Mouse (Mus musculus): ENCODE measurements around the gene Arid4a. TPM values are rescaled to one million over a fixed set of nuclear protein-coding genes. Genes with fewer than 3 reads are reported as not detected.

The Arid4a gene
- polyA plus RNA-seq, 1 experiment from 2014 or later, result 24.8 TPM

- no peak overlapping the region for H3K4me3 ChIP-seq
- H3K36me3 ChIP-seq, result peaks cover 58% of the 10 kb centered on the region
- no peak overlapping the region for H3K4me2 ChIP-seq
- H3K9ac ChIP-seq, result no peak overlapping the region
- 82% methylated on average over 10 of the region's 10 CpGs for WGBS
- no peak overlapping the region for H3K27ac ChIP-seq (replicated peaks)
- H3K27me3 ChIP-seq (replicated peaks), result no peaks in the 10 kb centered on the region
- no peak for ATAC-seq (ENCODE audit: extremely low read depth, insufficient number of reproducible peaks, low FRiP score, low TSS enrichment)
- no peaks in the 10 kb centered on the region for H3K9me3 ChIP-seq
- no peaks in the 10 kb centered on the region for H3K4me1 ChIP-seq
Observed at GRCm38 (mm10) chr12:71122731-71123130, 106.9 kb downstream of the Arid4a start.

GRCm38 (mm10) chr12:71123286-71123685, 107.5 kb downstream of the Arid4a start:
- WGBS, result 90% methylated on average over 9 of the region's 9 CpGs
- peaks cover 61% of the 10 kb centered on the region for H3K36me3 ChIP-seq
- no peak overlapping the region for H3K4me2 ChIP-seq

GRCm38 (mm10) chr12:71135581-71135980, 119.8 kb downstream of the Arid4a start:
- H3K27me3 ChIP-seq (replicated peaks), result no peaks in the 10 kb centered on the region
- H3K4me2 ChIP-seq, result peak overlapping the region; percentile 98
- no peaks in the 10 kb centered on the region for H3K9me3 ChIP-seq
- WGBS, result 32% methylated on average over 5 of the region's 5 CpGs
- peak overlapping the region; percentile 97 for H3K9ac ChIP-seq
- peaks cover 44% of the 10 kb centered on the region for H3K36me3 ChIP-seq
- no peak overlapping the region for H3K27ac ChIP-seq (replicated peaks)
- peaks cover 31% of the 10 kb centered on the region for H3K4me1 ChIP-seq
- peak overlapping the region; percentile 99 for H3K4me3 ChIP-seq
- no peak for ATAC-seq (ENCODE audit: extremely low read depth, insufficient number of reproducible peaks, low FRiP score, low TSS enrichment)

More at GRCm38 (mm10) chr12:71123286-71123685, 107.5 kb downstream of the Arid4a start:
- Histone ChIP-seq H3K4me1 (no peaks in the 10 kb centered on the region), H3K27me3 (replicated peaks) (no peaks in the 10 kb centered on the region), H3K9me3 (no peaks in the 10 kb centered on the region), H3K27ac (replicated peaks) (no peak overlapping the region), H3K4me3 (no peak overlapping the region), H3K9ac (no peak overlapping the region)
- ATAC-seq (ENCODE audit: extremely low read depth, insufficient number of reproducible peaks, low FRiP score, low TSS enrichment), result no peak

GRCm38 (mm10) chr12:71136130-71136973, 120.6 kb downstream of the Arid4a start, which contains the start of the genes Timm9 and 2700049A03Rik:
Gene Timm9, minus strand, starts transcription at chr12:71136684.
Gene 2700049A03Rik, plus strand, starts transcription at chr12:71136848.
- no peaks in the 10 kb centered on the region for H3K27me3 ChIP-seq (replicated peaks)
- peak within 1 kb of the TSS; percentile 99 for H3K4me3 ChIP-seq
- peak within 1 kb of the TSS; percentile 98 for H3K4me2 ChIP-seq
- H3K4me1 ChIP-seq, result peaks cover 31% of the 10 kb centered on the region
- H3K36me3 ChIP-seq, result peaks cover 44% of the 10 kb centered on the region
- under 1% methylated on average over 52 of the region's 52 CpGs for WGBS
- H3K27ac ChIP-seq (replicated peaks), result peak within 1 kb of the TSS; percentile 89
- peak; percentile 87 for ATAC-seq (ENCODE audit: extremely low read depth, insufficient number of reproducible peaks, low FRiP score, low TSS enrichment)
- peak within 1 kb of the TSS; percentile 97 for H3K9ac ChIP-seq
- H3K9me3 ChIP-seq, result no peaks in the 10 kb centered on the region

GRCm38 (mm10) chr12:71136974-71137491, 121.2 kb downstream of the Arid4a start:
- peak; percentile 52; the same call in 1 of the 2 replicates for ATAC-seq (ENCODE audit: extremely low read depth, insufficient number of reproducible peaks, low FRiP score, low TSS enrichment)
- H3K9ac ChIP-seq, result peak overlapping the region; percentile 97
- under 1% methylated on average over 30 of the region's 30 CpGs for WGBS
- no peaks in the 10 kb centered on the region for H3K27me3 ChIP-seq (replicated peaks)
- no peaks in the 10 kb centered on the region for H3K9me3 ChIP-seq
- H3K4me1 ChIP-seq, result peaks cover 31% of the 10 kb centered on the region
- peaks cover 44% of the 10 kb centered on the region for H3K36me3 ChIP-seq
- H3K4me3 ChIP-seq, result peak overlapping the region; percentile 99
- H3K27ac ChIP-seq (replicated peaks), result peak overlapping the region; percentile 89
- peak overlapping the region; percentile 98 for H3K4me2 ChIP-seq

GRCm38 (mm10) chr12:71137686-71138085, 121.9 kb downstream of the Arid4a start:
- WGBS, result 4% methylated on average over 11 of the region's 11 CpGs
- Histone ChIP-seq H3K4me1 (peaks cover 31% of the 10 kb centered on the region), H3K9me3 (no peaks in the 10 kb centered on the region), H3K36me3 (peaks cover 44% of the 10 kb centered on the region), H3K4me3 (peak overlapping the region; percentile 99), H3K9ac (peak overlapping the region; percentile 97), H3K27ac (replicated peaks) (0 out of 2 replicates have a peak overlapping the region, but pooled peaks have one; percentile 20), H3K4me2 (peak overlapping the region; percentile 98), H3K27me3 (replicated peaks) (no peaks in the 10 kb centered on the region)
- no peak for ATAC-seq (ENCODE audit: extremely low read depth, insufficient number of reproducible peaks, low FRiP score, low TSS enrichment)

- H3K9me3 ChIP-seq, result no peaks in the 10 kb centered on the region
- no peak overlapping the region for H3K9ac ChIP-seq
- peaks cover 52% of the 10 kb centered on the region for H3K36me3 ChIP-seq
- ATAC-seq (ENCODE audit: extremely low read depth, insufficient number of reproducible peaks, low FRiP score, low TSS enrichment), result no peak
- peak overlapping the region; percentile 98; the same call in 1 of the 2 replicates for H3K4me2 ChIP-seq
- no peaks in the 10 kb centered on the region for H3K27me3 ChIP-seq (replicated peaks)
- peaks cover 29% of the 10 kb centered on the region for H3K4me1 ChIP-seq
- peak overlapping the region; percentile 99; the same call in 1 of the 2 replicates for H3K4me3 ChIP-seq
- no peak overlapping the region for H3K27ac ChIP-seq (replicated peaks)
- WGBS, result 75% methylated on average over 5 of the region's 5 CpGs
Observed at GRCm38 (mm10) chr12:71139258-71139828, 123.6 kb downstream of the Arid4a start.

- Histone ChIP-seq H3K36me3 (peaks cover 65% of the 10 kb centered on the region), H3K4me3 (no peak overlapping the region), H3K9ac (no peak overlapping the region), H3K4me1 (peaks cover 16% of the 10 kb centered on the region), H3K9me3 (no peaks in the 10 kb centered on the region), H3K4me2 (no peak overlapping the region), H3K27ac (replicated peaks) (no peak overlapping the region), H3K27me3 (replicated peaks) (no peaks in the 10 kb centered on the region)
- ATAC-seq (ENCODE audit: extremely low read depth, insufficient number of reproducible peaks, low FRiP score, low TSS enrichment), result no peak
Observed at GRCm38 (mm10) chr12:71141189-71141588, 125.4 kb downstream of the Arid4a start.

- Histone ChIP-seq H3K4me3 (no peak overlapping the region), H3K4me1 (no peaks in the 10 kb centered on the region), H3K27me3 (replicated peaks) (no peaks in the 10 kb centered on the region), H3K9me3 (no peaks in the 10 kb centered on the region), H3K27ac (replicated peaks) (no peak overlapping the region), H3K36me3 (peaks cover 82% of the 10 kb centered on the region), H3K9ac (no peak overlapping the region), H3K4me2 (no peak overlapping the region)
- 65% methylated on average over 3 of the region's 3 CpGs for WGBS
- ATAC-seq (ENCODE audit: extremely low read depth, insufficient number of reproducible peaks, low FRiP score, low TSS enrichment), result no peak
Observed at GRCm38 (mm10) chr12:71147641-71148040, 131.9 kb downstream of the Arid4a start.
